Mouse (Mus musculus) MEL (cell line): Measurements from ENCODE around the gene Oxnad1. TPM values are rescaled to one million over a fixed set of nuclear protein-coding genes. Genes with fewer than 3 reads are reported as not detected.
A peak's percentile ranks its signal among the peaks of the same experiment; 100 is the strongest.

ENCODE experiments used
- DNase-seq: peaks from one replicate; pipeline ENCODE4 v3.0.0; 2011; ENCODE audit warnings: low read depth, low spot score
- H3K27ac ChIP-seq: 2 replicates; pipeline ENCODE4 v1.5.1; 2012; ENCODE audit warnings: low read depth, mild to moderate bottlenecking, control low read depth, low read length, moderate library complexity; ENCODE audit not compliant: control insufficient read depth
- H3K27me3 ChIP-seq, 2 experiments: fragments of 150-350 bp in 1 of 2; sonication (generic) in 1 of 2; 2 replicates each; pipeline ENCODE4 v1.6.1; 2012; ENCODE audit warnings: low read length in 2 of 2, mild to moderate bottlenecking in 2 of 2, improper control_type of control experiment in 1 of 2, moderate library complexity in 1 of 2; ENCODE audit not compliant: insufficient read depth in 2 of 2, control insufficient read depth in 1 of 2
- H3K36me3 ChIP-seq, 2 experiments: 2 replicates each; pipeline ENCODE4 v1.6.1; 2012 to 2014; ENCODE audit warnings: low read length in 2 of 2, improper control_type of control experiment in 1 of 2, inconsistent platforms in 1 of 2, mild to moderate bottlenecking in 1 of 2; ENCODE audit not compliant: insufficient read depth in 2 of 2, control insufficient read depth in 1 of 2
- H3K4me1 ChIP-seq, 2 experiments: fragments of 150-350 bp in 1 of 2; sonication (generic) in 1 of 2; 2 replicates each; pipeline ENCODE4 v1.6.1; 2012; ENCODE audit warnings: low read length in 2 of 2, improper control_type of control experiment in 1 of 2, mild to moderate bottlenecking in 1 of 2; ENCODE audit not compliant: insufficient read depth in 2 of 2, control insufficient read depth in 1 of 2
- H3K4me3 ChIP-seq, 2 experiments: fragments of 150-350 bp in 1 of 2; sonication (generic) in 1 of 2; 2 replicates each; pipeline ENCODE4 v1.5.1; 2012; ENCODE audit warnings: low read depth in 2 of 2, low read length in 2 of 2, mild to moderate bottlenecking in 2 of 2, moderate library complexity in 2 of 2, control low read depth in 1 of 2, improper control_type of control experiment in 1 of 2; ENCODE audit not compliant: control insufficient read depth in 1 of 2, insufficient read depth in 1 of 2
- H3K79me2 ChIP-seq: 2 replicates; pipeline ENCODE4 v1.6.1; 2012; ENCODE audit warnings: mild to moderate bottlenecking, low read length, moderate library complexity; ENCODE audit not compliant: control insufficient read depth, poor library complexity, insufficient read depth
- H3K9ac ChIP-seq: 2 replicates; pipeline ENCODE4 v1.6.1; 2012; ENCODE audit warnings: low read depth, mild to moderate bottlenecking, control low read depth, low read length, moderate library complexity; ENCODE audit not compliant: control insufficient read depth, poor library complexity, severe bottlenecking
- H3K9me3 ChIP-seq: fragments of 150-350 bp; sonication (generic); replicated peaks from 2 replicates; pipeline ENCODE4 v1.6.1; 2012; ENCODE audit warnings: mild to moderate bottlenecking, low read length, improper control_type of control experiment, moderate library complexity; ENCODE audit not compliant: insufficient read depth
- BHLHE40 ChIP-seq: IDR thresholded peaks from 2 replicates; pipeline ENCODE4 v1.6.1; 2012; ENCODE audit warnings: low read depth, mild to moderate bottlenecking, inconsistent platforms, low read length, improper control_type of control experiment, borderline replicate concordance
- CHD1 ChIP-seq: IDR thresholded peaks from 2 replicates; pipeline ENCODE4 v1.6.1; 2012; ENCODE audit warnings: low read depth, mild to moderate bottlenecking, inconsistent platforms, low read length, improper control_type of control experiment
- CHD2 ChIP-seq: IDR thresholded peaks from 2 replicates; pipeline ENCODE4 v1.6.1; 2011; ENCODE audit warnings: low read length, improper control_type of control experiment
- CTCF ChIP-seq, 3 experiments: IDR thresholded peaks in 2 of 3; conservative IDR thresholded peaks in 1 of 3; 2 replicates each; pipeline ENCODE4 v1.5.1; 2011 to 2012; ENCODE audit warnings: low read length in 3 of 3, low read depth in 2 of 3, mild to moderate bottlenecking in 2 of 3, improper control_type of control experiment in 1 of 3, inconsistent platforms in 1 of 3, mixed read lengths in 1 of 3, moderate library complexity in 1 of 3; ENCODE audit not compliant: control insufficient read depth in 1 of 3, insufficient read depth in 1 of 3, poor library complexity in 1 of 3, severe bottlenecking in 1 of 3
- ELF1 ChIP-seq: IDR thresholded peaks from 2 replicates; pipeline ENCODE4 v1.6.1; 2014; ENCODE audit warnings: low read depth, mild to moderate bottlenecking, inconsistent platforms, low read length, improper control_type of control experiment, moderate library complexity
- EP300 ChIP-seq, 2 experiments: IDR thresholded peaks; 2 replicates each; pipeline ENCODE4 v1.6.1; 2011; ENCODE audit warnings: improper control_type of control experiment in 2 of 2, low read length in 2 of 2, low read depth in 1 of 2, mild to moderate bottlenecking in 1 of 2
- GABPA ChIP-seq: IDR thresholded peaks from 2 replicates; pipeline ENCODE4 v1.6.1; 2012; ENCODE audit warnings: low read depth, mild to moderate bottlenecking, inconsistent platforms, low read length, improper control_type of control experiment, moderate library complexity
- HCFC1 ChIP-seq: IDR thresholded peaks from 2 replicates; pipeline ENCODE4 v1.6.1; 2012; ENCODE audit warnings: low read depth, mild to moderate bottlenecking, inconsistent platforms, low read length, improper control_type of control experiment, moderate library complexity
- JUND ChIP-seq: IDR thresholded peaks from 2 replicates; pipeline ENCODE4 v1.6.1; 2011; ENCODE audit warnings: low read depth, mild to moderate bottlenecking, improper control_type of control experiment, low read length
- KAT2A ChIP-seq: conservative IDR thresholded peaks from 2 replicates; pipeline ENCODE4 v1.6.1; 2012; ENCODE audit warnings: low read depth, low read length, improper control_type of control experiment, inconsistent platforms
- MAFK ChIP-seq: IDR thresholded peaks from 2 replicates; pipeline ENCODE4 v1.6.1; 2011; ENCODE audit warnings: low read depth, mild to moderate bottlenecking, low read length, improper control_type of control experiment, borderline replicate concordance
- MAX ChIP-seq: IDR thresholded peaks from 2 replicates; pipeline ENCODE4 v1.6.1; 2011; ENCODE audit warnings: low read length, improper control_type of control experiment
- MEF2A ChIP-seq: IDR thresholded peaks from 2 replicates; pipeline ENCODE4 v1.6.1; 2014; ENCODE audit warnings: low read depth, mild to moderate bottlenecking, inconsistent platforms, low read length, improper control_type of control experiment; ENCODE audit not compliant: poor library complexity, insufficient replicate concordance, severe bottlenecking; ENCODE audit errors: extremely low read depth
- MXI1 ChIP-seq: IDR thresholded peaks from 2 replicates; pipeline ENCODE4 v1.6.1; 2011; ENCODE audit warnings: mild to moderate bottlenecking, low read depth, low read length, improper control_type of control experiment
- MYB ChIP-seq: IDR thresholded peaks from 2 replicates; pipeline ENCODE4 v1.6.1; 2011; ENCODE audit warnings: mild to moderate bottlenecking, low read depth, low read length, improper control_type of control experiment
- MYC ChIP-seq: IDR thresholded peaks from 2 replicates; pipeline ENCODE4 v1.6.1; 2011; ENCODE audit warnings: low read depth, mild to moderate bottlenecking, low read length, improper control_type of control experiment, moderate library complexity
- NELFE ChIP-seq: IDR thresholded peaks from 2 replicates; pipeline ENCODE4 v1.6.1; 2011; ENCODE audit warnings: low read depth, low read length, improper control_type of control experiment
- POLR2AphosphoS2 ChIP-seq: IDR thresholded peaks from 2 replicates; pipeline ENCODE4 v1.6.1; 2011; ENCODE audit warnings: low read length, improper control_type of control experiment
- RAD21 ChIP-seq: IDR thresholded peaks from 2 replicates; pipeline ENCODE4 v1.6.1; 2011; ENCODE audit warnings: mild to moderate bottlenecking, low read depth, low read length, improper control_type of control experiment
- RCOR1 ChIP-seq: IDR thresholded peaks from 2 replicates; pipeline ENCODE4 v1.6.1; 2012; ENCODE audit warnings: low read depth, mild to moderate bottlenecking, inconsistent platforms, low read length, improper control_type of control experiment
- SIN3A ChIP-seq: IDR thresholded peaks from 2 replicates; pipeline ENCODE4 v1.6.1; 2012; ENCODE audit warnings: low read length, improper control_type of control experiment, inconsistent platforms
- SMC3 ChIP-seq: IDR thresholded peaks from 2 replicates; pipeline ENCODE4 v1.6.1; 2011; ENCODE audit warnings: low read depth, low read length, improper control_type of control experiment
- TAL1 ChIP-seq: IDR thresholded peaks from 2 replicates; pipeline ENCODE4 v1.6.1; 2012; ENCODE audit warnings: mild to moderate bottlenecking, inconsistent platforms, low read length, moderate library complexity, mixed read lengths
- TBP ChIP-seq: IDR thresholded peaks from 2 replicates; pipeline ENCODE4 v1.8.0; 2011; ENCODE audit warnings: low read depth, low read length, improper control_type of control experiment
- TCF12 ChIP-seq: IDR thresholded peaks from 2 replicates; pipeline ENCODE4 v1.6.1; 2014; ENCODE audit warnings: low read depth, mild to moderate bottlenecking, inconsistent platforms, low read length, improper control_type of control experiment, moderate library complexity
- USF1 ChIP-seq: IDR thresholded peaks from 2 replicates; pipeline ENCODE4 v1.6.1; 2014; ENCODE audit warnings: low read depth, mild to moderate bottlenecking, inconsistent platforms, low read length, improper control_type of control experiment, moderate library complexity
- ZC3H11A ChIP-seq: IDR thresholded peaks from 2 replicates; pipeline ENCODE4 v1.6.1; 2012; ENCODE audit warnings: low read depth, mild to moderate bottlenecking, inconsistent platforms, low read length, improper control_type of control experiment
- ZKSCAN1 ChIP-seq: IDR thresholded peaks from 2 replicates; pipeline ENCODE4 v1.6.1; 2012; ENCODE audit warnings: low read depth, mild to moderate bottlenecking, inconsistent platforms, low read length, improper control_type of control experiment, moderate library complexity
- ZMIZ1 ChIP-seq: IDR thresholded peaks from 2 replicates; pipeline ENCODE4 v1.6.1; 2012; ENCODE audit warnings: low read depth, mild to moderate bottlenecking, inconsistent platforms, low read length, improper control_type of control experiment, moderate library complexity
- ZNF384 ChIP-seq: IDR thresholded peaks from 2 replicates; pipeline ENCODE4 v1.6.1; 2012; ENCODE audit warnings: low read depth, mild to moderate bottlenecking, inconsistent platforms, low read length, improper control_type of control experiment
- polyA plus RNA-seq, 2 experiments: library from polyadenylated mRNA; stranded (reverse) in 1 of 2; unstranded in 1 of 2; fragments of >175 nt in 1 of 2; fragments of >200 nt in 1 of 2; gene quantifications; 2 replicates each; pipeline versions ENCODE4 v1.2.1 to v1.2.4; 2012; ENCODE audit warnings: low replicate concordance in 2 of 2, low read depth in 1 of 2; ENCODE audit not compliant: insufficient read length in 2 of 2, insufficient read depth in 1 of 2, missing spikeins in 1 of 2
- total RNA-seq: library from RNA; depleted of rRNA; stranded (reverse); fragments of 300-350 nt; gene quantifications from 2 replicates; pipeline ENCODE4 v1.2.3, GENCODE M21; 2012

Gene Oxnad1
- total and polyA plus RNA-seq, 3 experiments = 54.8 to 244 (median 82.1) TPM

DNA sequence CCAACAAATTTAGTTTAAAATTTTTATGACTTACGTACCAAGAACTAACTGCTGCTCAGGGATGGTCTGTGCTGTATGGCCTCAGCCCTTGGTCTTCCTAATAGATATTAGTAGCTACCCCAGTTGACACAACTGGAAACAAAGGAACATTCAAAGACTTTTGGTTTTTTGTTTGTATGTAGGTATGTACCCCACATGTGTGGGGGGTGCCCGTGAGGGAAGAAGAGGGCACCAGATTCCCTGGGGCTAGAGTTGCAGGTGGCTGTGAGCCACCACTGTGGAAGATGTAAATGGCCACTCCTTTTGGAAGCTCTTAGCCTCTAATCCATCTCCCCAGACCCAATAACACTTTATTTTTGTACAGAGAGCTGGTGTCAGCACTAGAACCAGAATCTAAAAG lies 1.7 kb upstream of the Oxnad1 start:
- H3K9me3 ChIP-seq = no peaks in the 10 kb centered on the region
- TF ChIP-seq JUND (no peak), GABPA (no peak), KAT2A (no peak), RAD21 (no peak), ZMIZ1 (no peak), POLR2AphosphoS2 (no peak), RCOR1 (no peak), ZKSCAN1 (no peak), MAFK (no peak), CTCF (IDR thresholded peaks at IDR 0.05 in 2 of 3, conservative IDR thresholded peaks at IDR 0.05 in 1 of 3; ENCODE audit: control insufficient read depth in 1 of 3, insufficient read depth in 1 of 3, low read depth in 2 of 3, low read length in 3 of 3, poor library complexity in 1 of 3, severe bottlenecking in 1 of 3) (no peak), BHLHE40 (no peak), NELFE (no peak), MAX (no peak), SMC3 (no peak), SIN3A (no peak)
- TF ChIP-seq, all 39 proteins: peak for 0
- H3K4me3 ChIP-seq = no peak overlapping the region
- no peak overlapping the region for H3K27ac ChIP-seq
- DNase-seq = no peak
- peaks cover 29% of the 10 kb centered on the region for H3K79me2 ChIP-seq
- no peak overlapping the region for H3K9ac ChIP-seq
- H3K27me3 ChIP-seq = no peaks in the 10 kb centered on the region
- H3K4me1 ChIP-seq = peaks cover 0 to 8% of the 10 kb centered on the region in 2 experiments; a peak in 2 of 4 replicates
- peaks cover 0 to 20% of the 10 kb centered on the region in 2 experiments; a peak in 2 of 4 replicates for H3K36me3 ChIP-seq

GRCm38 (mm10) chr14:32085486-32086201 lies 470 bp downstream of the Oxnad1 start, which contains the start of gene Dph3:
Dph3 (minus strand) TSS chr14:32085729.
- Histone ChIP-seq H3K36me3 (peaks cover 0 to 20% of the 10 kb centered on the region in 2 experiments; a peak in 2 of 4 replicates), H3K27ac (peak within 1 kb of the TSS; percentile 96), H3K79me2 (peaks cover 39% of the 10 kb centered on the region), H3K4me1 (peaks cover 0 to 9% of the 10 kb centered on the region in 2 experiments; a peak in 2 of 4 replicates), H3K9ac (peak within 1 kb of the TSS; percentile 89), H3K9me3 (no peaks in the 10 kb centered on the region), H3K27me3 (no peaks in the 10 kb centered on the region), H3K4me3 (peak within 1 kb of the TSS; percentile 80 to 87)
- DNase-seq = peak; percentile 99
- TF ChIP-seq CHD1 = no peak
- no peak for TF ChIP-seq RAD21
- TF ChIP-seq ZC3H11A = no peak
- peak; percentile 89 for TF ChIP-seq TBP
- no peak for TF ChIP-seq GABPA
- TF ChIP-seq MXI1 = 0 out of 2 replicates have a peak, but pooled peaks have one; percentile 47
- TF ChIP-seq SIN3A = peak; percentile 90
- TF ChIP-seq HCFC1 = peak; percentile 92
- TF ChIP-seq MEF2A = no peak
- no peak for TF ChIP-seq EP300 (IDR thresholded peaks at IDR 0.05; ENCODE audit: low read depth in 1 of 2, low read length in 2 of 2)
- no peak for TF ChIP-seq SMC3
- TF ChIP-seq CHD2 = no peak
- peak; percentile 23; the same call in 1 of the 2 replicates for TF ChIP-seq MAX
- TF ChIP-seq KAT2A = no peak; the same call in 1 of the 2 replicates
- TF ChIP-seq MAFK = no peak
- no peak for TF ChIP-seq TAL1
- TF ChIP-seq MYC = peak; percentile 7; the same call in 1 of the 2 replicates
- TF ChIP-seq MYB = no peak
- TF ChIP-seq USF1 = no peak
- TF ChIP-seq ELF1 = peak; percentile 94
- TF ChIP-seq ZKSCAN1 = no peak
- no peak for TF ChIP-seq ZNF384
- TF ChIP-seq TCF12 = no peak; the same call in 1 of the 2 replicates
